Mouse (Mus musculus): ENCODE measurements at regions not wholly inside any gene's neighbourhood (a gene's known extent, or its start where the extent isn't known, plus 50 kb on each side); places are given as distances from the start of the nearest gene placed in this dataset.

DNA sequence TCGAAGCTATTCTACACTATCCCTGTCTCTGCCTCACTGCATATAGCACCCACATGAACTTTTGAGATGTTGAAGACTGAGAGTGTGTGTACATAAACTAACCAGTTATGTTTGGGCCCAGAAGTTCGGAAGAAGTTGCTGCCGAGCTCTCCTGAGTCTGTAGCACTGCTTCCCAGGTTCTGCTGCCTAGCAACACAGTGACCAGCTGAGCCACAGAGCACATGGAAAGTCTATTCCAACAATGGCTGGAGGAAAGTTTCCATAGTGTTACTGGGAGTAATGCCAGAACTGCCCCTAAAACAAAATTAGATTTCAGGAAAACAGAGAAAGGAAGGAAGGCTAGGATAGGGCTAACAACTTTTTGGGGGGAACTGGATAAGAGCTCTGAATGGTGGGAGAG, 489.2 kb upstream of the Marcks start:
- no peak overlapping the region for H3K4me3 ChIP-seq (ENCODE audit: insufficient read depth, low read depth, low read length)
- H3K27ac ChIP-seq (ENCODE audit: insufficient read depth, low read depth, low read length): no peak overlapping the region
- no peak for TF ChIP-seq POLR2A (IDR thresholded peaks at IDR 0.05; ENCODE audit: low read depth, low read length)
- no peak for TF ChIP-seq CTCF (conservative IDR thresholded peaks at IDR 0.05; ENCODE audit: insufficient read depth, insufficient read length, low read depth, low read length)
- no peaks in the 10 kb centered on the region for H3K36me3 ChIP-seq (ENCODE audit: control insufficient read depth, insufficient read depth, low read length)
- WGBS: 75% methylated on average over 3 of the region's 3 CpGs
- no peak for DNase-seq
- no peaks in the 10 kb centered on the region for H3K4me1 ChIP-seq (ENCODE audit: control insufficient read depth, insufficient read depth, low read length)
- no peaks in the 10 kb centered on the region for H3K27me3 ChIP-seq (replicated peaks; ENCODE audit: control insufficient read depth, insufficient read depth, low read length)

DNA sequence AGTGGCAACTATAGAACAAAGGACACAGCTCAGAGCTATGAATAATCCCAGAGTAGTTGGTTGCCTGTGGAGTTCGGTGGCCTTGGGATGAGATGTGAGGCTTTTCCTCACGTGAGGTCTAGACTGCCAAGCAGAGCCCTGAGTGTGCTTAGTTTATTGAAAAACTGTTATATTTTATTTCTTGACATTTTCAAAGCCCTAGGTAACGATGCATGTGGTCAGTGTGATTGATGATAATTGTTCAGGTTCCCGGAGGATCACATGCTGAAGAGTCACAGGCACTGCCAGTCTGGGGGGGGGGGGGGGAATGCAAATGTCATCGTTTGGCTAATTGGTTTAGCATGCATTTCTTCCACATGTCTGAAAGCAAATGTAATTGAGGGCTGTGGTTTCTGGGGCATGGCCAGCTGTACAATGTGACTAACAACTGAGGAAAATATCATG, 488.1 kb upstream of the Marcks start:
- Histone ChIP-seq H3K27ac (ENCODE audit: insufficient read depth, low read depth, low read length) (no peak overlapping the region), H3K4me3 (ENCODE audit: insufficient read depth, low read depth, low read length) (no peak overlapping the region), H3K36me3 (ENCODE audit: control insufficient read depth, insufficient read depth, low read length) (no peaks in the 10 kb centered on the region), H3K4me1 (ENCODE audit: control insufficient read depth, insufficient read depth, low read length) (no peaks in the 10 kb centered on the region), H3K27me3 (replicated peaks; ENCODE audit: control insufficient read depth, insufficient read depth, low read length) (no peaks in the 10 kb centered on the region)
- TF ChIP-seq CTCF (conservative IDR thresholded peaks at IDR 0.05; ENCODE audit: insufficient read depth, insufficient read length, low read depth, low read length) (no peak), POLR2A (IDR thresholded peaks at IDR 0.05; ENCODE audit: low read depth, low read length) (no peak)
- 30% methylated on average over 5 of the region's 5 CpGs for WGBS
- no peak for DNase-seq

DNA sequence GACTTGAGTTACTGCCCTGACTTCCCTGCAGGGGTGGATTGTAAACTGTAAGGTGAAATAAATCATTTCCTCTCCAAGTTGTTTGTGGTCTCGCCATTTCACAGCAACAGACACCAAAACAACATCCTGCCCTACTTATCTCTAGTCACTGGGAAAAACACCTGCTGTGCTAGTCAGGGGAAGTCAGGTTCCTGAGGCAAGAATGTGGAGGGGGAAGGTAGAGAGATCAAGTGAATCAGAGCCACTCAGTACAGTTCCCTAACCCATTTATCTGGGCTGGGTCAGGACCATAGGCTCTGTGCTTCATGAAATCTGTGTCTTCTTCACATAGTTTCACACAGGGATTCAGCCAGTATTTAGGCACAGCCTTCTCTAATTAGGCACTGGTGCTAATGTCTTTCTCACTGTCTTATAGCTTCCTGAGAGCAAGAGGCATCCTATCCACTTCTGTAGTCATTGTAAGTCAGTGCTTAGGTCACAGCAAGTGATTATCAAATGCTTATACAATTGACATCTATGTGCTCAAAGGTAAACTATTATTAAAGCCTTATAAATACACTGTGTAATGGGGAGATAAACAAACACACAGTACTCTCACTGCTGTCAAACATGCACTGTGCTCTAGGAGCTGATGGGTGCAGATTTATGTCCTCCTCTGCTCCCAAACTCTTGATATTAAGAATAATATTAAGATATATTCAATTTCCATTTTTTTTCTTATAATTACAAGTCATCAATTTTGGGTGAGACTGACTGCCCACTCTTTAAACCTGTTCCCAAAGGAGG, 487.4 kb upstream of the Marcks start:
- Histone ChIP-seq H3K27ac (ENCODE audit: insufficient read depth, low read depth, low read length) (no peak overlapping the region), H3K4me3 (ENCODE audit: insufficient read depth, low read depth, low read length) (no peak overlapping the region), H3K27me3 (replicated peaks; ENCODE audit: control insufficient read depth, insufficient read depth, low read length) (no peaks in the 10 kb centered on the region), H3K36me3 (ENCODE audit: control insufficient read depth, insufficient read depth, low read length) (no peaks in the 10 kb centered on the region), H3K4me1 (ENCODE audit: control insufficient read depth, insufficient read depth, low read length) (no peaks in the 10 kb centered on the region)
- TF ChIP-seq POLR2A (IDR thresholded peaks at IDR 0.05; ENCODE audit: low read depth, low read length): no peak
- DNase-seq: no peak
- 27% methylated on average over 1 of the region's 1 CpGs for WGBS

DNA sequence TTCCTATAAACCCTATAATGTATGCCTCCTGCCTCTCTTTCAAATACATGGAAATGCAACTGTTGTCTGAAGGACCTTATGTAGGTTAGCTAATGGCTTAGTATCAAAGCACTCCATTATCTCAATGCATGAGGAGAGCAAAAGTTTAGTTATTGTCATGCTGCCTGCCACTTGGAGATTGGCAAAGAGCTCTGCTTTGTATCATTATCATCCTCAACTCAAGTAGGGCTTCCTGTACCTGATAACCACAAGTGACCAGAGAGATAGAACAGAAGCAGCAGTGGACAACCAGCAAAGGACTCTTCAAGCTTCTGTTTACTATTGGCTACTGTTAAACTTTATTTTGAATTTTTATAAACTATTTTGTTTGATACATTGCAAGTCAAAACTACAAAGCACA, 484.3 kb upstream of the Marcks start:
- TF ChIP-seq POLR2A (IDR thresholded peaks at IDR 0.05; ENCODE audit: low read depth, low read length) (no peak), CTCF (conservative IDR thresholded peaks at IDR 0.05; ENCODE audit: insufficient read depth, insufficient read length, low read depth, low read length) (no peak)

DNA sequence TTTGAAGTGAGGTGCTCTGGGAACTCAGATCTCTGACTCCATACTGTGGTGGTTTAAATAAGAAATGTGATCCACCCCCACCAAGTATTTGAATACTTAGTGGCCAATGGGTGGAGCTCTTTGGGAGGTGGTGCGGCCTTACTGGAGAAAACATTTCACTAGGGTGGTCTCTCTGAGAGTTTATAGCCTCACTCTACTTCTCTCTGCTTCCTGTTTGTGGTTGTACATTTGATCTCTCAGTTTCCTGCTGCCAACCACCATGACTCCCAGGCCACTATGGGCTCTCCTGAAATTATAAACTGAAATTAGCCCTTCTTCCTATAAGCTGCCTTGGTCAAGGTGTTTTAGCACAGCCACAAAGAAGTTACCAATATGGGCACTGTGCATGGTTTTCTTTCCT, 479.9 kb upstream of the Marcks start:
- 84% methylated on average over 1 of the region's 1 CpGs for WGBS

More for the DNA sequence above, 484.3 kb upstream of the Marcks start:
- H3K4me1 ChIP-seq (ENCODE audit: control insufficient read depth, insufficient read depth, low read length): no peaks in the 10 kb centered on the region
- no peak overlapping the region for H3K27ac ChIP-seq (ENCODE audit: insufficient read depth, low read depth, low read length)
- no peak for DNase-seq
- H3K4me3 ChIP-seq (ENCODE audit: insufficient read depth, low read depth, low read length): no peak overlapping the region
- no peaks in the 10 kb centered on the region for H3K36me3 ChIP-seq (ENCODE audit: control insufficient read depth, insufficient read depth, low read length)
- H3K27me3 ChIP-seq (replicated peaks; ENCODE audit: control insufficient read depth, insufficient read depth, low read length): no peaks in the 10 kb centered on the region

DNA sequence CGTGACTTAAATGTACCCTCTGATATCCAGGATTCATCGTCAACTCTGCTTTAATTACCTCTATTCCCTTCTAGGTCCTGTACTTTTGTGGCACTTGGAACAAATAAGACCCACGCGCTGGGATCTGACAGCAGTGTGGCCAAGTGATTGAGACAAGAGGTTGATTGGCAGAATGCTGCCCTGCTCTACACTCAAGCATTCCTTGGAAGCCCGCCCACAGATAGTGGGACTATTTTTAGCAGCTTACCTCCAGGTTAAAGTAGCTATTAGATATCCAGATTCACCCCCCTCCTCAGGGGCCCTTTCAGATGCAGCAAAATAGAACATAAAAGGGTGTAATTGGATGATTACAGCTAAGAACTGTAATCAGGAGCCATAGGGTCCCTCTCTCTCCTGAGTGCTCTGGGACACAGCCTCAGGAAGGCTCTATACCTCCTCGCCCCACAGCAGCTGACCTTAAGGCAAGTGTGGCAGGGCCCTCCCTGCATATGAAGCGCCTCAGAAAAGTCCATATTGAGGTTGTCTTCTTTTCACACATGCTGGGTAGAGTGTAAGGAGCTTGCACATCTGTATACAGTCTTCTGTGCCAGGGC, 479.1 kb upstream of the Marcks start:
- Histone ChIP-seq H3K27me3 (replicated peaks; ENCODE audit: control insufficient read depth, insufficient read depth, low read length) (no peaks in the 10 kb centered on the region), H3K4me3 (ENCODE audit: insufficient read depth, low read depth, low read length) (no peak overlapping the region), H3K36me3 (ENCODE audit: control insufficient read depth, insufficient read depth, low read length) (no peaks in the 10 kb centered on the region), H3K27ac (ENCODE audit: insufficient read depth, low read depth, low read length) (no peak overlapping the region), H3K4me1 (ENCODE audit: control insufficient read depth, insufficient read depth, low read length) (no peaks in the 10 kb centered on the region)
- TF ChIP-seq CTCF (conservative IDR thresholded peaks at IDR 0.05; ENCODE audit: insufficient read depth, insufficient read length, low read depth, low read length): no peak
- TF ChIP-seq POLR2A (IDR thresholded peaks at IDR 0.05; ENCODE audit: low read depth, low read length): no peak
- 89% methylated on average over 7 of the region's 7 CpGs for WGBS
- no peak for DNase-seq

More for the DNA sequence above, 479.9 kb upstream of the Marcks start:
- Histone ChIP-seq H3K27me3 (replicated peaks; ENCODE audit: control insufficient read depth, insufficient read depth, low read length) (no peaks in the 10 kb centered on the region), H3K36me3 (ENCODE audit: control insufficient read depth, insufficient read depth, low read length) (no peaks in the 10 kb centered on the region), H3K4me1 (ENCODE audit: control insufficient read depth, insufficient read depth, low read length) (no peaks in the 10 kb centered on the region), H3K4me3 (ENCODE audit: insufficient read depth, low read depth, low read length) (no peak overlapping the region), H3K27ac (ENCODE audit: insufficient read depth, low read depth, low read length) (no peak overlapping the region)
- DNase-seq: no peak
- no peak for TF ChIP-seq CTCF (conservative IDR thresholded peaks at IDR 0.05; ENCODE audit: insufficient read depth, insufficient read length, low read depth, low read length)
- TF ChIP-seq POLR2A (IDR thresholded peaks at IDR 0.05; ENCODE audit: low read depth, low read length): no peak

DNA sequence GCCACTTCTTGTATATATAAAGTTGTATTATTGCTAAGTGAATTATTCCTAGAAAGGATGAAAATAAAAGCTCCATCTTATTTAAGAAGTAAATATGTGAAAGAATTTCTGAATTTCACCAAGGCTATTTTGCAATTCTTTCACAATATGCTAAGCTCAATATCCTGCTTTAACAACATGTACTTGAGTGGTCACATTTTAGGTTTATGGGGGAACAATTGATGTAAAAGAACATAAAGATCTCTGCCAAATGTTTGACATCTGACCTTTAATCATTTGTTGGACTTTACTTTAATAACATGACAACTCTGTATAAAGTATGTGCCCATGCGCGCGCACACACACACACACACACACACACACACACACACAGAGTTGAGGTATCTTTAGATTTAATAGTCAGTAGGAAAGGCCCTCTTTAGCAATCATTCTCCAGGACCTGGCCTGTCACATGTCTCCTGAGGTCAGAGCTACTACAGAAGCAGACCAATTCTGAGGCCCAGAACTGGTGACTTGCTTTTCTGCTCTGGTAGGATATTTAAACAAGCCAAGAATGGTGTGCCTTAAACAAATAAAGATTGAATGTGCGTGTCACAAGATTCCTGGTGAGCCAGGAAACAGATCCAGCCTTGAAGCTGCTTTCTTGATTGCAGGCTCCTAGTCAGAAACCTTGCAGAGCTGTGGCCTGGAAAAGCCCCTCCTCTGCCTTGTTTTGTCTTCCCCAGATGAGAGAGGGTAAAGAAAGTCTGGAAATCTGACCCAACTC, 477.4 kb upstream of the Marcks start:
- H3K36me3 ChIP-seq (ENCODE audit: control insufficient read depth, insufficient read depth, low read length): no peaks in the 10 kb centered on the region
- WGBS: 80% methylated on average over 4 of the region's 4 CpGs
- H3K27ac ChIP-seq (ENCODE audit: insufficient read depth, low read depth, low read length): no peak overlapping the region
- H3K4me3 ChIP-seq (ENCODE audit: insufficient read depth, low read depth, low read length): no peak overlapping the region
- no peak for TF ChIP-seq POLR2A (IDR thresholded peaks at IDR 0.05; ENCODE audit: low read depth, low read length)
- no peak for TF ChIP-seq CTCF (conservative IDR thresholded peaks at IDR 0.05; ENCODE audit: insufficient read depth, insufficient read length, low read depth, low read length)
- H3K4me1 ChIP-seq (ENCODE audit: control insufficient read depth, insufficient read depth, low read length): no peaks in the 10 kb centered on the region
- no peak for DNase-seq
- H3K27me3 ChIP-seq (replicated peaks; ENCODE audit: control insufficient read depth, insufficient read depth, low read length): no peaks in the 10 kb centered on the region

Data from kidney, adult 2 months (tissue).